Mouse (Mus musculus): ENCODE results near the gene Dok4.
A peak's percentile ranks its signal among the peaks of the same experiment; 100 is the strongest.
"Not testable (repeated sequence)": the region's sequence is repeated elsewhere in the genome, so short reads cannot be mapped to it uniquely, and the experiment has no call there.

Gene Dok4

DNA sequence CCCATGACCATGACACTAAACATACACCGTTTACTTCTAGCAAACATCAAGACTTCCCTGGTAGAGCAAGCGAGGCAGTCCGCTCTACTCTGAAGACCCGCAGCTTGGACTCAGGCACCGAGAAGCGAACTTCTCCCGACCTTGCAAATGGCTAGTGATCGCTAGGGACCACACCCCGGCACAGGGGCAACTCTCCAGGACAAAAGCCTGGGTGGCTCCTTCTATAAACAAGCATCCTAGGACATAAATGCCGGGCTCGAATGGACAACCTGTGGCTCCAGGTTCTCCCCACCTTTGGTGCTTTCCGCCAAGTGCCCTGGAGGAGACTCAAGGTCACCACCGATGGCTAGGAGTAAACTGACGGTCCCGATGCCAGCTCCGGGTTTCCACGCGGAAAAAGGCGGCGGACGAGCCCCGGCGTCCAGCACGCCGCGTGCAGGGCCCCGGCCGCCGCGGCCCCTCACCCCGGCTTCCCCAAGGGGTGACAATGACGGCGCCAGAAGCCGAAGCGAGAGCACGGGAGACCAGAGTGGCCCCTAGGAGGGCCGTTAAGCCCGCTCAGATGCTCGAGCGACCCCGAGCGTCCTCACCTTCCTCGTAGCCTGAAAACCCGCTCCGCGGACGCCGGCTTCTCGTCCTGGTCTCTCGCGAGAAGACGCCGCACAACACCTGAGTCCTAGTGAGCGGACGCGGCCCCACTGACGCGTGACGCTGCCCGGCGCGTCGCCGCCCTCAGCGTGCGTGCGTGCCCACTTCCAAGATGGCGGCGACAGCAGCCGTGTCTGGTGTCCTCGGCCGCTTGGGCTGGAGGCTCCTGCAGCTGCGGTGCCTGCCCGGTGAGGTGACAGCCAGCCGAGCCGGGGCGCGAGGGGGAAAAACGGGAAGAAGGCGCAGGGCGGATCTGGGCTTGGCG is 38.2 kb downstream of the Dok4 start, which contains the start of the genes Coq9 and Ciapin1:
TSS of gene Coq9 (plus strand) at position 660 of the 913 bp plus-strand sequence.
TSS of gene Ciapin1 (minus strand) at position 697 of the 913 bp plus-strand sequence.
- DNase-seq = peak; percentile 96

DNA sequence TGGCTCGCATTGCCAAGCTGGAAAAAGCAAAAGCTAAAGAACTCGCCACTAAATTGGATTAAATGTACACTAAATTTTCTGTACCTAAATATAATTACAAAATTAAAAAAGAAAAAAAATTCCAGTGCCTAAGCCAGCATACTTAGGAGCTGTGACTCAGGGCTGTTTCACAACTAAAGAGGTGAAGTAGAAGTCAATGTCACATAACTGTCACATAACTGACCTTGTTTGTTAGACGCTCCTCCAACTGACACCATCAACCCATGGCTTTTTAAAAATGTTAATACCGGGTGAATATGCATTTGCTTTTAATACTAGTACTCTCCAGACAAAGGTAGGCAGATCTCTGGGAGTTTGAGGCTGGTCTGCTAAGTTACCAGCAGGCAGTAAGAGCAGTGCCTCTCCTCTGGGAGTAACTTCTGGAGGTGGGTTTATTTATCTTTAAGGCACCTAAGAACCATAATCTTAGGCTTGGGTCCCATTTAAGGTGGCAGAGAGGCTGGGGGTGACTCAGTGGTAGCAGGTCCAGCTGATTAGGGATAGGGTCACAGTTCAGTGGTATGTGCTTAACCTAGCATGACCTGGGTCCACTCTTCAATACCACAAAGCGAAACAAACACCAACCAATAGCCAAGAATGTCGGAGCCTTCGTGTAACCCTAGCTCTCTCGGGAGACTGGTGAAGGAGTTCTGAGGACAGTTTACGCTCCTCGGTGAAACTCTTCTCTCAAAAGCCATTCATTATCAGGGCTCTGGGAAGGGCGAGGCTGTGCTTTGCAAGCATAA is 39.5 kb downstream of the Dok4 start:
- no peak for DNase-seq

DNA sequence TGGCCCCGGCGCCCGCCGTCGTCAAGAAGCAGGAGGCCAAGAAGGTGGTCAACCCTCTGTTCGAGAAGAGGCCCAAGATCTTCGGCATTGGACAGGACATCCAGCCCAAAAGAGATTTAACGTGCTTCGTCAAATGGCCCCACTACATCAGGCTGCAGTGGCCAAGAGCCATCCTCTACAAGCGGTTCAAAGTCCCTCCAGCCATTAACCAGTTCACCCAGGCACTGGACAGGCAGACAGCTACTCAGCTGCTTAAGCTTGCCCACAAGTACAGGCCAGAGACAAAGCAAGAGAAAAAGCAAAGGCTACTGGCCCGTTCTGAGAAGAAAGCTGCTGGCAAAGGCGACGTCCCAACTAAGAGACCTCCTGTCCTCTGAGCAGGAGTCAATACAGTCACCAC is 40.4 kb downstream of the Dok4 start:
- DNase-seq = not testable (repeated sequence)

DNA sequence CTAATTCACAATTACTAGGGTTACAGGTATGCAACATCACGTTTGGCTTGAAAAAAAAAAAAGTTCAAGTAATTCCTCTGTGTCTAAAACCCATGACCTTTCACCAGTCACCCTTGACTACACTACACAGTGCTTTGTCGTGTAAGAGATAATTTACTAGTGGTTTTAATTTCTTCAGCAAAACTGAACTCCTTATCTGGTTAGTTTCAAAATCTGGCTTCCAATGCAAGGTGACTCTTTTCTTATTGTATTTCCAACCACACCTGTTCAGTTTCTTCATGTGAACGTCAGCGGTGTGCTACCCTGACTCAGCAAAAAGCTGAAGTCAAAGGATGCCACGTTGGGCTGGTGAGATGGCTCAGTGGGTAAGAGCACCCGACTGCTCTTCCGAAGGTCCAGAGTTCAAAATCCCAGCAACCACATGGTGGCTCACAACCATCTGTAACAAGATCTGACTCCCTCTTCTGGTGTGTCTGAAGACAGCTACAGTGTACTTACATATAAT is 42.2 kb downstream of the Dok4 start:
- not testable (repeated sequence) for DNase-seq

DNA sequence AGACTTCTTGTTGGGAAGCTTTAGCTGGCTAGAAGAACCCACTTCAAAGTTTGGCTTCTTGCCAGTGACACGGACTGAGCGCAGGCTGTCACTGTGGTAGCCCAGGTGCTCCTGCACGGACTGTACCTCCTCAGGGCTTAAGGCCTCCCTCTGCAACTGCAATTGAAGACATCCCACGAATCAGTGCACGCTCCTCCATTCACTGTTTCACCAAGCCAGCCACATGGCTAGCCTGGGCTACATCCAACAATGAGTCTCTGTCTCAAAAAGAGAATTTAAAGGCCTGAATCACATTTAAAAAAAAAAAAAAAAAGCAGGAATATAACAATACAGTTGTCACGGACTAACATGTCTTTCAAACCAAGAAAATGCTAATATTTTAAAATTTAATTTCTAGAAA is 47.8 kb downstream of the Dok4 start:
- no peak for DNase-seq

DNA sequence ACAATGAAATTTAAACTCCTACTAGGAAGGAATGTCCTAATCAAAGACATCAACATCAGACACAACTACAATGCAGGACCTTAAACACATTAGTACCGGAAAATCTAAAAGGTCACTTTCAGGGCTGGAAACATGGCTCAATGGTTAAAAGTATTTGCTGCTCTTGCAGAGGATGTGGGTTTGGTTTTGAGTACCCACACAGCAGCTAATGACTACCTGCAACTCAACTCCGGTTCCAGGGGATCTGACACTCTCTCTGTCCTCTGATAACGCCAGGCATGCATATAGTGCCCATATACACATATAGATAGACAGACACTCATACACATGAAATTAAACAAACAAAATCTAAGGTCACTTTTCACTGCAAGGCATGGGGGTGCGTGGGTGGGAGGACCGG is 49.9 kb downstream of the Dok4 start:
- DNase-seq = no peak

DNA sequence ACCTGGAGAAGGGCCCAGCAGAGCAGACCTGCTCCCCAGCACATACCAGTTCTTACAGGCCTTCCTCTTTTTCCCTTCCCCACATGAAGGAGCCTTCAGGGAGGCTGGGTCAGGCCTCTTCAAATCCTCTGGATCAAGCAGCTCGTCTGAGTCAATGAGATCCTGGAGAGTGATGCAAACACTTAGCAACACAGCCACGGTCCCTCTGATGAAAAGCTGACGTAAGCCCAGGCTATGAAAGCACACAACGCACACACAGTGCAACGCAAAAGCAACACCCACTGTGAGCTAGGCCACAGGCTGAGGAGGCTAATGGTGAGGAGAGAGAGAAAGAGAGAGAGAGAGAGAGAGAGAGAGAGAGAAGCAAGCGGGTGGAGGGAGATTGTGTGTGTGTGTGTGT is 51.0 kb downstream of the Dok4 start:
- DNase-seq = no peak

DNA sequence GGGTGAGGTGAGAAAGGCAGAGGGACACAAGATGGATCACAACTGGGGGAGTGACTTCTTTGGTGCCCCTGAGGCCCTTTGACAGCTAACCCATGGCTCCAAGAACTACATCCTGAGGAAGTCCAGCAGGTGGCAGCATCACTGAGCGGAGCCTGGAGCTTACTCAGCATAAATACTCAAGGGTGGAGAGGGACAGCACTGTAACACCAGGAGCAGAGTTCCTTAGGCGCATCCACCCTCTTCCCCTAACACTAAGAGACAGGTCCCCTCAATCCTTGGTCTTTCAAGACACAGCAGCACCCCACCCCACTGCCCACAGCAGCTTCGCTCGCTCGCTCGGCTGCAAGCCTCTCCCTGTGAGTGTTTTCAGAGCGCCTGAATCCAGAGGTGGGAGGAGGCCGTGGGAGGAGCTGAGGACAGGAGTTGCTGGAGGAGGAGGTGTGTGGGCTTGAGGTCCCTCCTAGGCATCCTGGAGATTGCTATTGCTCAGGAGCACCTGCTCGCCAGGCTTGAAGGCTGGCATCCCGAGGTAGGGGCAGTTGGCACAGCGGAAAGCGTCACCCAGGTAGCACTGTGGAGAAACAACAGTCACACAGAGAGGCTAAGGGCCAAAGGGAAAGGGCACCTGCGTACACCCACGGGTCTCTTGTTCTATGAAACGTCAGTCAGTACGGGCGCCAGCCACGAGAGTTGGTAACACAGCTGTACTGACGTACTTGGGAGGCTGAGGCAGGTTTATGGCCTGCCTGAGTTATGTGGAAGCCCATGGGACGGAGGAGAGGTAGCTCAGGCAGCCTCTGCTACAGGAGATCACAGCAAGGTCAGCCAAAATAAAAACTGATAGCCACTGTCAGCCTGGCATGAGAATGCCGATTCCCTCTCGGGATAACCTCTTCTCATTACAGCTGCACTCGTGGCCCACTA is 53.2 kb downstream of the Dok4 start:
- DNase-seq = peak; percentile 65

DNA sequence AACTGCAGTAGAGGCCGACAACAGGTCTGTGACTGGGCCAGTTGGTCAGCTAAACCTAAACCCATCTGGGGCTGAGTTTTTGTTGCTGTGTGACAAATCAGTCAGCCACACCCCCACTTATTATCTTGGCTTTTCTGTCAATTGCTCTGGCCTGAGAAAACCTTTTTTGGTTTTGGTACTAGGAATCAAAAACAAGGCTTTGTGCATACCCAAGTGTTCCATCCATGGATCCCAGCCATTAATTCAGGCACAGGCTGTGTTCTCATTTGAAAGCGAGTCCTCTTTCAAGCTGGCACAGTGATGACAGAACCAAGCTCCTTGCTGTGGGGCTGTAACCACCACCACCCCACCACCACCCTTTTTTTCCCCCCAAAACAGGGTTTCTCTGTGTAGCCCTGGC is 54.7 kb downstream of the Dok4 start:
- DNase-seq = no peak

DNA sequence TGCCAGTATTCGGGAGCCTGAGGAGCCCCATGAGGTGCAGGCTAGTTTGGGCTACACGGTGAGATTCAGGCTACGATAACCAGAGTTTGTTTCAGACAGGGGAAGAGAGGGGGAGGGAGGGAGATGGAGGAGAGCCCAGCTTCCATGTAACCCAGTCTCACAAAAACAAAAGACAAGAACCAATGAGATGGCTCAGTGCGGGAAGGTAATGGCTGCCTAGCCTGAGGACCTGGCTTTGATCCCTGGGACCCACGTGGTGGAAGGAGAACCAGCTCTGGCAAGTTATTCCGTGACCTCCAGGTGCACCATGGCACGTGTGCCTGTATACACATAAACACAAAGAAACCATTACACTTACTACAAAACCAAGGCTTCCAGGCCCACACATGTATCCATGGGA is 55.6 kb downstream of the Dok4 start:
- DNase-seq = no peak

DNA sequence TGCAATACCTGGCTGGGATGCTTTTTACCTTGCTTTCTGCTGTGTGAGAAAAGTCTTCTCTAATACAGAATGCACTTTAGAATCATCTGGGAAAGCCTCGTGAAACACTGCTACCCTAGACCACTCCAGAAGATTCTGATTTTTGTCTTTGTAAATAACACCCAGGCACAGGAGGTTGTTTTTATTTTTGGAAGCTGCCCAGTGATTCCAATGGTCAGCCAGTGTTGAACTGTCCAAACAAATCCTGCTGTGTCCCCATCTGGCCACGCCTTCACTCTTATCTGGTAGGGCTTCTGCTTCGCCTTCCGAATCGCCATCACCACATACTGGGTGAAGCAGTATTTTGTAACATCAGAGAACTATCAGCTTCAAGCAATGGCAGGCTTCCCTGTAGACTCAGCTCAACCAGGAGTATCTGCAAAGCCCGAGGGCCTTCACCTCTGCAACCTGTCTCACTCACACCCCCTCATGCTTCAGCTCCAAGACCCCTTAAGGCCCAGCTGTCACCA is 56.4 kb downstream of the Dok4 start:
- DNase-seq = no peak

DNA sequence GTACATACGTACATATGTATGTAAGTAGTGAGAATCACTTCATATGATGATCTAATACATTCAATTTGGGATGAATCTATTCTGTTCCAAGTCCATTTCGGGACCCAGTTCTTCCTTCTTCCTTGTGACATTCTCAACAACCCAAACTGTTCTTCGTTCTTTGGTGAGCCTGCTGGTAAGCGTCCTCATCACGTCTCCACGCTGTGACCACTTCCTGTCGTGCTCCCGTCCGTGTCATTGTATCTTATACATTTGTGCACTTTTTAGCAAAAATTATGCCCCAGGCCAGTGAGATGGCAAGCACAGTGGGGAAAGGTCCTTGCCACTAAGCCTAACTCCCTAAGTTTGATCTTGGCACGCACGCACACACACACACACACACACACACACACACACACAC is 58.2 kb downstream of the Dok4 start:
- DNase-seq = no peak

DNA sequence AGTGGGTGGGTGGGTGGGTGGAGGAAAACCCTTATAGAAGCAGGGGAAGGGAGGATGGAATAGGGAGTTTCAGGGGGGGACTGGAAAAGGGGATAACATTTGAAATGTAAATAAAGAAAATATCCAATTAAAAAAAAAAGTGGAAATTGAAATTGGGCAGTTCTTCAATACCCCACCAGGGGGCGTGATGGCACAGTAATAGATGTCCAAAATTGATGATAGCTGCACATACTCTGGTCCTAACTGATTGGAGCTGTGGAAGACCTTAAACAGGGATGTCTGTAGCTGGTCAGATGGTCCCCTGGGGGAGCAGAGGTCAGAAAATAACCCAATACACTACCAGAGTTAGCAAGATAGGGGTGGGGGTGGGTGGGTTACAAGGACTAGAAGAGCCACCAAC is 61.6 kb downstream of the Dok4 start:
- DNase-seq = no peak

Data from right cerebral cortex, postnatal 14 days (tissue).